Mouse (Mus musculus): Measurements from ENCODE around the gene Ldah. TPM values are rescaled to one million over a fixed set of nuclear protein-coding genes. Genes with fewer than 3 reads are reported as not detected.
"Not testable (repeated sequence)": the region's sequence is repeated elsewhere in the genome, so short reads cannot be mapped to it uniquely, and the experiment has no call there.

Ldah gene
- polyA plus RNA-seq (2014; fragmentation: Nextera tagmentation; extraction: Ambion mirVana): 66.5 and 68.0 TPM in 2 replicates

DNA sequence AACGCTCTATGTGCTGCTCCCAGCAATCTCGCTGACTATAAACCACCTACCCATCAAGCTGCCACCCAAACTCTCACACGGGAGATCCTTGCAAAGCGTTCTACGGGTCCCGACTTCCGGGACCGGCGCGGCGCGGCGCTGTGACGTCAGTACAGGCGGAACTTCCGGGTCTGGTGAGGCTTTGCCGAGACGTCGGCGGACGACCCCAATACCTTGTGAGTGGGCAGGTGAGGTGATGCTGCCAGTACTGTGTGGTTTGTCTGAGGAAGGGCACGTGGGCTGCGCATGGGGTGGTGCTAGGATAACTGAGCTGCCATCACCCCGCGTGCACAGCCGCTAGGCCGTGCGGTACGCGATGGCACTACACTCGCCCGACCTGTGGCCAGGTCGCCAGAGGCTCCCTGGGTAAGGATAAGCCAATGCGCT lies at the start of gene Ldah:
Gene Ldah, plus strand, starts transcription at position 130 of the 426 bp plus-strand sequence.
- no peaks in the 10 kb centered on the region for H3K36me3 ChIP-seq (ENCODE audit: control insufficient read depth, insufficient read depth, low read length)
- DNase-seq (ENCODE audit: low spot score): peak; percentile 94
- peaks cover 3% of the 10 kb centered on the region; the same call in 1 of the 2 replicates for H3K4me1 ChIP-seq (ENCODE audit: control insufficient read depth, insufficient read depth, low read length)
- H3K27me3 ChIP-seq (replicated peaks; ENCODE audit: control insufficient read depth, insufficient read depth, low read length): no peaks in the 10 kb centered on the region
- peak; percentile 100 for ATAC-seq
- peak within 1 kb of the TSS; percentile 74 for H3K4me2 ChIP-seq (ENCODE audit: low read length)
- peak within 1 kb of the TSS; percentile 75 for H3K9ac ChIP-seq (ENCODE audit: low read length)
- under 1% methylated on average over 34 of the region's 34 CpGs for WGBS
- 0 out of 2 replicates have a peak, but pooled peaks cover 3% of the 10 kb centered on the region for H3K9me3 ChIP-seq (replicated peaks; ENCODE audit: control insufficient read depth, low read length)
- H3K27ac ChIP-seq (ENCODE audit: low read depth, low read length): 0 out of 2 replicates have a peak within 1 kb of the TSS, but pooled peaks have one; percentile 22
- H3K4me3 ChIP-seq (ENCODE audit: low read depth, low read length): peak within 1 kb of the TSS; percentile 64

DNA sequence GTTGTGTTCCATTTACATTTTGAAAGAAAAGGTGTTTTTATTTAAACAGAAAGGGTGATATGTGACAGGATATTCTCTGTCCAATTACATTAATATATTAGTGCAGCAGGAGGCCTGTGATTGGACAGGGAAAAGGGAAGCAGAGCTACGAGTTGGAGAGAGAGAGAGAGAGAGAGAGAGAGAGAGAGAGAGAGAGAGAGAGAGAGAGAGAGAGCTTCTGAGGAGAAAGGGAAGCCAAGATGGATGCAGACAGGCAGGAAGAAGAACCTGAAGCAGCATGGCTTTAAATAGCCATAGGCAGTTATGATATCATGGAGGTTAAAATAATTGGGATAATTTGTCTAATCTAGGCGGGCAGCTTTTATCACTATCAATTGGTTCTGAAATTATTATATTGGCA lies 40.2 kb upstream of the Ldah start:
- H3K4me3 ChIP-seq (ENCODE audit: low read depth, low read length): no peak overlapping the region
- DNase-seq (ENCODE audit: low spot score) (no peak), ATAC-seq (no peak)
- no peaks in the 10 kb centered on the region for H3K36me3 ChIP-seq (ENCODE audit: control insufficient read depth, insufficient read depth, low read length)
- H3K4me1 ChIP-seq (ENCODE audit: control insufficient read depth, insufficient read depth, low read length): no peaks in the 10 kb centered on the region
- WGBS: 77% methylated on average over 2 of the region's 2 CpGs
- no peaks in the 10 kb centered on the region for H3K9me3 ChIP-seq (replicated peaks; ENCODE audit: control insufficient read depth, low read length)
- no peak overlapping the region for H3K4me2 ChIP-seq (ENCODE audit: low read length)
- H3K9ac ChIP-seq (ENCODE audit: low read length): no peak overlapping the region
- H3K27ac ChIP-seq (ENCODE audit: low read depth, low read length): no peak overlapping the region
- no peaks in the 10 kb centered on the region for H3K27me3 ChIP-seq (replicated peaks; ENCODE audit: control insufficient read depth, insufficient read depth, low read length)

DNA sequence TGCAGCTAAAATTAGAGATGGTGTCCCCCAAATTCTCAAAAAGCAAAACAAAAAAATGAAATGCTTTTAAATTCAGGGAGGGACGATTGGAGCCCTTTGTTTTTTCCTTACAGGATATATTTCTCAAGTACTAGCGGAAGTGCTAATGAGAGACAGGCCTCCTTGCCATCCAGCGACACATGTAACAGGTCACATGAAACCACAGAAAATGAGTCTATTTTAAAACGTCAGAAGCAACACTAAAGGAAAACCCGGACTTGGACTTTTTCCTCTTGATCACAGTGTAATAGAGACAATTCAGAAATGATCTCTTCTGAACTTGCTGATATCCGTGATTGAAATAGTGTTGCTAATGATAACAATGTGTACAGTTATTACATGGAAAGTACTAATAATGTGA lies 27.0 kb upstream of the Ldah start:
- no peak for ATAC-seq
- H3K4me3 ChIP-seq (ENCODE audit: low read depth, low read length): no peak overlapping the region
- WGBS: 73% methylated on average over 6 of the region's 6 CpGs
- H3K27me3 ChIP-seq (replicated peaks; ENCODE audit: control insufficient read depth, insufficient read depth, low read length): no peaks in the 10 kb centered on the region
- H3K9me3 ChIP-seq (replicated peaks; ENCODE audit: control insufficient read depth, low read length): no peaks in the 10 kb centered on the region
- H3K9ac ChIP-seq (ENCODE audit: low read length): no peak overlapping the region
- DNase-seq (ENCODE audit: low spot score): no peak
- no peaks in the 10 kb centered on the region for H3K36me3 ChIP-seq (ENCODE audit: control insufficient read depth, insufficient read depth, low read length)
- H3K4me1 ChIP-seq (ENCODE audit: control insufficient read depth, insufficient read depth, low read length): no peaks in the 10 kb centered on the region
- no peak overlapping the region for H3K27ac ChIP-seq (ENCODE audit: low read depth, low read length)
- H3K4me2 ChIP-seq (ENCODE audit: low read length): no peak overlapping the region

DNA sequence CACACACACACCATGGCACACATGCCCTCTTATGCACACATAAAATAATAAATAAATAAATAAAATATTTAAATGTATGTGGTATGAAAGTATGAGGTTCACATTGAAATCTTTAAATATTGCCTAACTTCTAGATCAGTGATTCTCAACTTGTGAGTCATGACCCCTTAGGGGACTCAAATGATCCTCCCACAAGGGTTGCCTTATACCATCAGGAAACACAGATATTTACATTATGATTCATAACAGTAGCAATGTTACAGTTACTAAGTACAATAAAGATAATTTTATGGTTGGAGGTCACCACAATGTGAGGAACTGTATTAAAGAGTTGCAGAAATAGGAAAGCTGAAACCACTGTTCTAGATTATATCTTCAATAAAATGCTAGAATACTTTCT lies 26.2 kb upstream of the Ldah start:
- no peaks in the 10 kb centered on the region for H3K4me1 ChIP-seq (ENCODE audit: control insufficient read depth, insufficient read depth, low read length)
- no peaks in the 10 kb centered on the region for H3K9me3 ChIP-seq (replicated peaks; ENCODE audit: control insufficient read depth, low read length)
- H3K36me3 ChIP-seq (ENCODE audit: control insufficient read depth, insufficient read depth, low read length): no peaks in the 10 kb centered on the region
- ATAC-seq (no peak), DNase-seq (ENCODE audit: low spot score) (no peak)
- H3K4me2 ChIP-seq (ENCODE audit: low read length): no peak overlapping the region
- no peak overlapping the region for H3K9ac ChIP-seq (ENCODE audit: low read length)
- no peak overlapping the region for H3K4me3 ChIP-seq (ENCODE audit: low read depth, low read length)
- H3K27ac ChIP-seq (ENCODE audit: low read depth, low read length): no peak overlapping the region
- H3K27me3 ChIP-seq (replicated peaks; ENCODE audit: control insufficient read depth, insufficient read depth, low read length): no peaks in the 10 kb centered on the region

DNA sequence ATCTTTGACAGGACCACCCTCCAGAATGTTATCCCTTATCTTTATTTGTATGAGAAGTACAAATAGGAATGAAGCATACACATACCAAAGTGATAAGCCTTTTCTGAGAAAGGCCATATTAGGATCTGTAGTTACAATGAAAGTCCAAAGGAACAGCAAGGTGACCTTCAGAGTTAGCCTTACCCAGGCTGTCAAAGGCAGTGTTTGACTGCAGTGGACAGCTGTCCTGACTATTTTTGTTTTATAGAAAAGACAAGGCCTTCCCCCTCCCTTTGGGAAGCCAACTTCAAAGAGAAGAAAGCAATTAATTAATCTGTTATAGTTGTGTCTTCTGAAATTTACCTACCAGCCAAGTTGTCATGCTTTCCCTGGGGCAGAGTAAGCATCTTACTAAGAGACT lies 23.4 kb upstream of the Ldah start:
- Histone ChIP-seq H3K4me2 (ENCODE audit: low read length) (no peak overlapping the region), H3K36me3 (ENCODE audit: control insufficient read depth, insufficient read depth, low read length) (no peaks in the 10 kb centered on the region), H3K4me3 (ENCODE audit: low read depth, low read length) (no peak overlapping the region), H3K27me3 (replicated peaks; ENCODE audit: control insufficient read depth, insufficient read depth, low read length) (no peaks in the 10 kb centered on the region), H3K4me1 (ENCODE audit: control insufficient read depth, insufficient read depth, low read length) (no peaks in the 10 kb centered on the region), H3K9ac (ENCODE audit: low read length) (no peak overlapping the region), H3K27ac (ENCODE audit: low read depth, low read length) (no peak overlapping the region), H3K9me3 (replicated peaks; ENCODE audit: control insufficient read depth, low read length) (no peaks in the 10 kb centered on the region)
- DNase-seq (ENCODE audit: low spot score) (no peak), ATAC-seq (no peak)

DNA sequence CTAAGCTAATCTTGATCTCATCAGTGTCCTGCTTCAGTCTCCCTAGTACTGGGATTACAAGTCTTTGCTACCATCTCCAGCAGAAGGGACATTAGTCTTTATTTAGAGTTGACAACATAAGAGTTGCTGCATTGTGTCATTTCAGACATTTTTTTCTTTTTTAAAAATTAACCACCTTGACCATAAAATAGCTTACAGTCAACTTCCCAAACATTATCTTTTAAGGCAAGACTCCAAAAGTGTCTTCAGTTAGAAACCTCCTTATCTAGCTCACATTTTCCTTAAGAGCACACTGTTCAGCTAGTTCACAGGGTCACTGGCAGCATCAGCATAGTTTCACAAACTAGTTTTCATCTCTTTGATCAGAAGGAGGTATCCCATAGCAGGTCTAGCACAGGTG lies 19.7 kb upstream of the Ldah start:
- no peaks in the 10 kb centered on the region for H3K9me3 ChIP-seq (replicated peaks; ENCODE audit: control insufficient read depth, low read length)
- no peaks in the 10 kb centered on the region for H3K36me3 ChIP-seq (ENCODE audit: control insufficient read depth, insufficient read depth, low read length)
- H3K9ac ChIP-seq (ENCODE audit: low read length): no peak overlapping the region
- H3K4me2 ChIP-seq (ENCODE audit: low read length): no peak overlapping the region
- no peak overlapping the region for H3K27ac ChIP-seq (ENCODE audit: low read depth, low read length)
- ATAC-seq (no peak), DNase-seq (ENCODE audit: low spot score) (no peak)
- H3K4me1 ChIP-seq (ENCODE audit: control insufficient read depth, insufficient read depth, low read length): no peaks in the 10 kb centered on the region
- no peak overlapping the region for H3K4me3 ChIP-seq (ENCODE audit: low read depth, low read length)
- no peaks in the 10 kb centered on the region for H3K27me3 ChIP-seq (replicated peaks; ENCODE audit: control insufficient read depth, insufficient read depth, low read length)

DNA sequence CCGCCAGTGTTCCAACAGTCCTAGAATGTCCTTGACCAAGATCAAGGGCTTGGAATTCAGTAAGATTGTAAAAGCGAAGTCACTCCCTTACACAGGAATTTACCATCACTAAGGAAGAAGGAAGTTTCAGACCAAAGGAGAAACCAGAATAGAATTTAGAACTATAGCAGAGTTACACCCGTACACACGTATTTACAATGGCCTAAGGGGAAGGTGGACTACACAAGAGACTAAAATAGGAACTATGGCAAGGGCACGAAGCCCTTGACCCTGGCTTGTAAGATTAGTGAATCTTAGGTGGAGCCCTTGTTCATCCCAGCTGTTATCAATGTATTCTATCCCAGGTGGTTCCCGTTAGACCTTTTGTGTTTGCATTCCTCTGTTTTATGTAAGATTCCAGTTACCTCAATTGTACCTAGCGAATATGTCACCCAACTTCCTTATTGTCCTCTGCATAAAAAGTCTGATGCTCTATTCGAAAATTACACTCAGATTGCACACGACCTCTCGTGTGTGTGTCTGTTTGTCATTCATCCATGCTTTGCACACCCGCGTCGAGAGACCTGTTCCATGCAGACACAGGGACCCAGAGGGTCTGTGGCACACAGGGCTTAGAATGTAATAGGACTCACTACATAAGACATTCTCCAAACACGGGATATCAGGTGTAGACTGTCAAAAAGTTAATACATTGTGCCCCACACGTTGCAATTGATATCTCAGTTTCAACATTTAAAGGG lies 18.9 kb upstream of the Ldah start:
- not testable (repeated sequence) for H3K36me3 ChIP-seq (ENCODE audit: control insufficient read depth, insufficient read depth, low read length); H3K27ac ChIP-seq (ENCODE audit: low read depth, low read length)
- 84% methylated on average over 15 of the region's 15 CpGs for WGBS

DNA sequence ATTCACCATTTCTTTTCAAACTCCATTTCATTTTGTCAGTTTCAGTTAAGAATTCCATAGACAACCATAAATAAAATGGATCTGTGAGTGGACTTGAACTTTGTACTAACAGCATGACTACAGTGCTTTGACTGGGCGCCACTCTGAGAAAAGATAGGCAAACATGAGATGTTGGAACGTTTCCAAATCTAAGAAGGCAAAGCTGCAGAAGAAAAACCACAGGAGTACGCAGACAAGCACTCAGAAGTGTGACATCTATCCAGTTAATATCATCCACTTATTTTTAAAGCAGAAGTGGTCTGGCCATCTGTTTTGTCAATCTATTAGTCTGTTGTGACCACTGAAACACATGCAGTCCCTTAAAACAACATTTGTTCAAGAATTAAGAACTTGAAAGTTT lies 18.2 kb upstream of the Ldah start:
- H3K4me2 ChIP-seq (ENCODE audit: low read length): no peak overlapping the region
- no peak overlapping the region for H3K27ac ChIP-seq (ENCODE audit: low read depth, low read length)
- H3K36me3 ChIP-seq (ENCODE audit: control insufficient read depth, insufficient read depth, low read length): no peaks in the 10 kb centered on the region
- H3K27me3 ChIP-seq (replicated peaks; ENCODE audit: control insufficient read depth, insufficient read depth, low read length): no peaks in the 10 kb centered on the region
- ATAC-seq: no peak
- WGBS: 71% methylated on average over 3 of the region's 3 CpGs
- H3K9me3 ChIP-seq (replicated peaks; ENCODE audit: control insufficient read depth, low read length): no peaks in the 10 kb centered on the region
- no peaks in the 10 kb centered on the region for H3K4me1 ChIP-seq (ENCODE audit: control insufficient read depth, insufficient read depth, low read length)
- no peak for DNase-seq (ENCODE audit: low spot score)
- no peak overlapping the region for H3K9ac ChIP-seq (ENCODE audit: low read length)
- no peak overlapping the region for H3K4me3 ChIP-seq (ENCODE audit: low read depth, low read length)

More for the DNA sequence above, 18.9 kb upstream of the Ldah start:
- H3K9me3 ChIP-seq (replicated peaks; ENCODE audit: control insufficient read depth, low read length); H3K4me3 ChIP-seq (ENCODE audit: low read depth, low read length); DNase-seq (ENCODE audit: low spot score); H3K4me2 ChIP-seq (ENCODE audit: low read length); H3K4me1 ChIP-seq (ENCODE audit: control insufficient read depth, insufficient read depth, low read length); ATAC-seq; H3K27me3 ChIP-seq (replicated peaks; ENCODE audit: control insufficient read depth, insufficient read depth, low read length); H3K9ac ChIP-seq (ENCODE audit: low read length): not testable (repeated sequence)

DNA sequence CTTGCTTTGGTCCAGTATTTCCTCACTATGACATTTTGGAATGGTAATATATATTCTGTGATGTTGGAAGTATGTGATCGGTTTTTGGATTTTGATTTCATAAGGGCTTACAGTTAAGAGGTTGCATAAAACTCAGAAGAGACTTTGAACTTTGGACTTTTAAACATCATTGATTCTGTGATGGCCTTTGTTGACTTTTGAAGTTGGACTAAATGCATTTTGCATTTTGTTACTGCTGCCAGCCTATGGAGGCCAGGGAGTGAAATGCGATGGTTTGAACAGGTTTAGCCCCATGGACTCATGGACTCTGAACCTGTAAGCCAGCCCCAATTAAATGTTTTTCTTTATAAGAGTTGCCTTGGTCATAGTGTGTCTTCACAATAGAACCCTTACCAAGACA lies 2.2 kb upstream of the Ldah start:
- Histone ChIP-seq H3K36me3 (ENCODE audit: control insufficient read depth, insufficient read depth, low read length) (no peaks in the 10 kb centered on the region), H3K27me3 (replicated peaks; ENCODE audit: control insufficient read depth, insufficient read depth, low read length) (no peaks in the 10 kb centered on the region), H3K4me2 (ENCODE audit: low read length) (no peak overlapping the region), H3K9ac (ENCODE audit: low read length) (no peak overlapping the region), H3K9me3 (replicated peaks; ENCODE audit: control insufficient read depth, low read length) (no peaks in the 10 kb centered on the region), H3K4me1 (ENCODE audit: control insufficient read depth, insufficient read depth, low read length) (peaks cover 3% of the 10 kb centered on the region; the same call in 1 of the 2 replicates), H3K4me3 (ENCODE audit: low read depth, low read length) (no peak overlapping the region), H3K27ac (ENCODE audit: low read depth, low read length) (no peak overlapping the region)
- ATAC-seq (no peak), DNase-seq (ENCODE audit: low spot score) (no peak)
- WGBS: 79% methylated on average over 2 of the region's 2 CpGs

All from forebrain, embryonic 14.5 days (tissue).